Mouse (Mus musculus) C2C12 (cell line): ENCODE measurements at regions not wholly inside any gene's neighbourhood (a gene's known extent, or its start where the extent isn't known, plus 50 kb on each side); places are given as distances from the start of the nearest gene placed in this dataset.

Source experiments
- CEBPB ChIP-seq: IDR thresholded peaks from one replicate; pipeline ENCODE4 v1.6.1; 2011; ENCODE audit warnings: low read depth, mild to moderate bottlenecking, control low read depth, moderate library complexity
- CTCF ChIP-seq: IDR thresholded peaks from one replicate; pipeline ENCODE4 v1.5.1; 2011; ENCODE audit not compliant: control insufficient read depth, insufficient read depth, insufficient read length
- MYOG ChIP-seq: IDR thresholded peaks from one replicate; pipeline ENCODE4 v1.6.1; 2011; ENCODE audit not compliant: control insufficient read depth, insufficient read length; ENCODE audit errors: extremely low read depth

GRCm38 (mm10) chr15:61927385-61928120, 1004.7 kb upstream of the A1bg start:
- TF ChIP-seq CTCF (no peak), MYOG (no peak), CEBPB (no peak)
